Mouse (Mus musculus): Measurements from ENCODE around the gene Hrc. TPM values are rescaled to one million over a fixed set of nuclear protein-coding genes. Genes with fewer than 3 reads are reported as not detected.

The Hrc gene
- total RNA-seq (2022): under 1 TPM; 0.09 to 0.31 (median 0.26) TPM

DNA sequence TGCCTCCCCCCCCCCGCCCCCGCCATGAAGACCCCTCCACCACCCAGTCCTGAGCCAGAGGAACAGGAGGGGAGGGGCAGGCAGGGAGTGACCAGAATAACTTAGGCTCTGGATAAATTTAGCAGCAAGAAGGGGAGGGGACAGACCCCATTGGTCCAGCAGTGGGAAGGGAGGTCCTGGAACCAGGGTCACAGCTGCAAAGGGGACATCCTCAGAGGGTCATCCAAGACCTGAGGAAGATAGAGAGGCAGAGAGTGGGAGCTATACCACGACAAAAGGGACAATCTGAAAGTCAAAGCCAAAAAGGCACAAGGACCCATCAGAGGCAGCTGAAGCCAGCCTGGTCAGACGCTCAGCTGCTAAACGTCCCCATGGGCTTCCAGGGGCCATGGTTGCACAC is at the start of gene Hrc:
TSS of gene Hrc (plus strand) at position 235 of the 400 bp plus-strand sequence.
- no peak for DNase-seq

GRCm38 (mm10) chr7:45286486-45286885 is 48.6 kb upstream of the Hrc start:
- DNase-seq: no peak

GRCm38 (mm10) chr7:45296626-45297025 is 38.5 kb upstream of the Hrc start:
- DNase-seq: no peak

DNA sequence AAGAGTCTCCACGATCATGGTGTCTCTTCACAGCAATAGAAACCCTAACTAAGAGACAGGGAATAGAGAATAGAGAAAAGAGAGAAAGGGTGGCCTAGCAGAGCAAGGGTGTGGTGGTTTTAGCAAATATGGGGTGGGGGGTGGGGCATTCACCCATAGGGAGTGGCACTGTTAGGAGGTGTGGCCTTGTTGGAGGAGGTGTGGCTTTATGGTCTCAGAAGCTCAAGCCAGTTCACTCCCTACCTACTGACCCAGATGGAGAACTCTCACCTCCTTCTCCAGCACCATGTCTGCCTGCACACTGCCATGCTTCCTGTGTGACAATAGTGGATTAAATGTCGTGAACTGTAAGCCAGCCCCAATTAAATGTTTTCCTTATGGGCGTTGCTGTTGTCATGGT is 37.5 kb upstream of the Hrc start:
- no peak for DNase-seq

GRCm38 (mm10) chr7:45299752-45300151 is 35.3 kb upstream of the Hrc start:
- no peak for DNase-seq

DNA sequence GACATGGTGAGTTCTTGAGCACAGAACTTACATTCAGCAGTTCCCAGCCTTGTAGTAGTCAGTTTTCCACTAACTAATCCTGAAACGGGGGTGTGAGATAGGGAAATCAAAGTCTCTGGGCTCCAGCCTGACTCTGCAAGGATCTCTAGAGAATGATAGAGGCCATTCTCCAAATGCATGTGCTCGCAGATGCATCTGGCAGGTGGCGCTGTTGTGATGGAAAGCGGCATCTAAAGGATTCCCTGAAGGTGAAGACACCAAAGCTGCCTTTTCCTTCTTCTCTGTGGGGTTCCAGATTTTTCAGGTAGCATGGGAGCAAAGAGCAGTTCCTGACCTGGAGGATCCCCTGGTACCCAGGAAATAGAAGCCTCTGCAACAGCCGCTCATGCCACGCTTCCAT is 34.8 kb upstream of the Hrc start:
- no peak for DNase-seq

GRCm38 (mm10) chr7:45302626-45303025 is 32.5 kb upstream of the Hrc start:
- no peak for DNase-seq

DNA sequence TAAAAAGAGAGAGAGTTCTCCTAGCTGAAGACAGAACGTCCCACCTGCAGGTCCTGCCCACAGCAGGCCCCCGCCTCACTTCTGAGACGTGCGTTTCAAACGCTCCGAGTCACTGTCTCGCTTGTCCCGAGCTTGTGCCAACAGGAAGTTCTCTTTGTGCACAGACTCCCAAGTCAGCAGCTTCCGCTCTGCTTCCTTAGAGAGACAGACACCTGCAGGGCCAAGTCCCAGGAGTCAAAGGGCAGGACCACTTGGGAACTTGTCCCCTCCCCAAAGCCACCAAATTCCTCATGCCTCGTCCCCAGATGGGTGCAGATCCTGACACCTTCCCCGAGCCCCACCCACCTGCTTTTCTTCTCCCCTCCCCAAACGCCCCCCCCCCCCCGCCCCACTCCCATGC is 30.2 kb upstream of the Hrc start:
- DNase-seq: no peak

GRCm38 (mm10) chr7:45305275-45305674 is 29.8 kb upstream of the Hrc start:
- DNase-seq: peak; percentile 36

DNA sequence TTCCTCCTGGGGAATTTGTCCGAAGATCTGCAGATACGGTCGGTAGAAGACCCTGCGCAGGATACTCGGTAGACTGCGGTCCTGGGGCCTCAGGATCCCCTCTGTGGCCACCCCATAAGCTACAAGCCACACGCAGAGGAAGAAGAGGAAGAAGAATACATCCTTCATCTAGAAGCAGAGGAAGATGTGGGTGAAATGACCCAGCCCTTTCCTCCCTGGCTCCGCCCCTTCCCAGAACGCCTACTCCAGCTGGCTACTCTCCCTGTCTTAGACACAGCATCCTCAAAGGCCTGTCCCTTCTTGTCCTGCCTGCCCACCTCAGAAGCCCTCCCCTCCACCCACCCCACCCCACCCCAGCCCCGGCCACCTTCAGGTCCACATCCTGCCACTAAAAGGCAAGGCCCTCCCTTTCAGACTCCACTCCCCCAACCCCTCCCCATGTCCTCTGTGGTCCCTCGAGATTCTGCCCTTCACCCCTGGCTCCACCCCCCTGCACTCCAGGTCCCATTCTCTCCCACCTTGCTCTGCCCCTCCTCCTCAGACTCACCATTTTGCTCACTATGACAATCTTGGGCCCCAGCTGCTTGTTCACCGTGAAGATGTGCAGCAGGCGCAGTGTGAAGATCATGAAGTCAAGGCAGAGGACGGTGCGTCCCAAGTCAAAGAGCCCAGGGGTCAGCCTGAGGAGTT is 26.4 kb upstream of the Hrc start:
- DNase-seq: no peak

GRCm38 (mm10) chr7:45309455-45309854 is 25.6 kb upstream of the Hrc start:
- no peak for DNase-seq

DNA sequence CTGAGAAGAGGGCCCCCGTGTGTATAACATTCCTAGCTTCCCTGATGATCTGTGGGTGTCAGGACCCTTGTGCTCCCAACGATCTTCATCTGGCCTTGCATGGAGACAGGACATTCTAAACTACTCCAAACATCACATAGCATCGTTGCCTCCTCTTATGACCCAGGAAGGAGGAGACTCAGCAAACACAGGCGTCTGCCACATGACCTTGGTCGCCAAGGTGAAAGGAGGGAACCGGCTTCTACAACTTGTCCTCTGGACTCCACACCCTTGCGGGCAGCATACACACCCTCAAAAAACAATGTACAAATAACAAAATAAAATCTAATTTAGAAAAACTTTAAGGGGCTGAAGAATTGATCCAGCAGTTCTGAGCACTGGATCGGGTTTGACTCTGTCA is 23.1 kb upstream of the Hrc start:
- DNase-seq: no peak

DNA sequence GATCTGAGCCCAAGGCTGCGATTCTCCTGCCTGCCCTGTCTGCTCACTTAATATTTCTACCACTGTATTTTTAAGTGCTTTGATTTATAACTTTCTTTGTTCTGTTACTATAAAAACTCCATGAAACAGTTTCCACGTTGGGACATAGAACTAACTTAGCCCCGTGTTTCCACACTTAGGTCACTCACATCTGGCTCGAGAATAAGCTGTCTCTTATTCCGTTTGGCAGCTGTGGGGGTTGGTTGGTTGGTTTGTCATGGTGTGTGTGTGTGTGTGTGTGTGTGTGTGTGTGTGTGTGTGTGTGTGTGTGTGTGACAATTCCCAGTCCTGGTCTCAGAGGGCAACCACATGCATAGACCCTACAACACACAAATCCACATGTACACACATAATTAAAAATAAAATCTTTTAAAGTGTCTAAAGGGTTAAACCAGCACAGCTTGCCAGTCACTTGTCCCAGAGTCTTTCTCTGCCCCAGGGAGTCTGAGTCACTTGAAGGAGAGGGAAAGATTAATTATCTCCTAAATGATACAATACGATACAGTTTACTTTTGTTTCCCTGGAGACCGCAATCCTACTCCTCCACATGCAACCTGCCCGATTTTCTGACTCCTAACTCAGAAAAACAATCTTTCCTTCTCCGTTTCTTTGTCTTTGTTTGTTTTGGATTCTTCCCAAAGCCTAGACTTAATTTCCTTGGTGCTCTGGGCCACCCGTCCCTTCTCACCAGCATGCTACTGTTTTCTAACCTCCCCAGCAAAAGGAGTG is 22.2 kb upstream of the Hrc start:
- no peak for DNase-seq

- DNase-seq: no peak
These were observed 21.6 kb upstream of the Hrc start for GRCm38 (mm10) chr7:45313495-45313894.

DNA sequence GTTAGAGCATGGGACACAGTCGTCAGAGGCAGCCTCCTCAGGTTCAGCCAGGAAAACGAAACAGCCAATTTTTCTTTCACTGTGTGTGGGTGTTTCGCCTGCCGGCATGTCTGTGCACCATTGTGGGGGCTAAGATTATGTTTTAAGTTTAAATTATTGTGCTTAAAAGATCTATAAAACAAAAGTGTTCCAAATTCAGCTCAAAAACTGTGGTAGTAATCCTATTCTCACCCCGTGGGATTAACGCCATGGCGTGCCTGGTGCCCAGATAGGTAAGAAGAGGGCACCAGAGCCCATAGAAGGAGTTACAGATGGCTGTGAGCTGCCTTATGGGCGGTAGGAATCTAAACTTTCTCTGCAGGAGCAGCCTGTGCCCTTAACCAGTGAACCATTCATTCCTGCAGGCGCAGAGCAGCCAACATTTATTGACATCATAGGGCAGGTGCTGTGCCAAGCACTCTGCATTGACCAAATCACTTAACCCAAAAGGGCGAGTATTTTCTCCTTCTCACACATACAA is 19.8 kb upstream of the Hrc start:
- no peak for DNase-seq

GRCm38 (mm10) chr7:45316536-45316935 is 18.6 kb upstream of the Hrc start:
- DNase-seq: no peak

DNA sequence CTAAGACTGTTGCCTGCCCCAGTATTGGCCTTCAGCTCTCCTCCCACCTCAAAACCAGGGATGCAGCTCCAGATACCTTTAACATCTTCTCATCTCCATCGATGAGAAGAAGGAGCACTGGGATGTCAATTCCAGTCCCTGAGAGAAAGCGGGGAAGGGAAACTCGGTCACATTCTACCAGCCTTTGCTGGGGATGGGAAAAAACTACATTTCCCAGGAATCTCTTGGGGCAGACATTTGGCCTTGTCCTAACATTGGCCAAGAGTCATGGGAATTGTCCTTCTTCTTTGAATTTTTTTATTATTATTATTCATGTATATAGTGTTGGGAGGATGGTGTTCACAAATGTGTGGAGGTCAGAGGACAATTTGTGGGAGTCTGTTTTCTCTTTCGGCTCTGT is 12.8 kb upstream of the Hrc start:
- no peak for DNase-seq

DNA sequence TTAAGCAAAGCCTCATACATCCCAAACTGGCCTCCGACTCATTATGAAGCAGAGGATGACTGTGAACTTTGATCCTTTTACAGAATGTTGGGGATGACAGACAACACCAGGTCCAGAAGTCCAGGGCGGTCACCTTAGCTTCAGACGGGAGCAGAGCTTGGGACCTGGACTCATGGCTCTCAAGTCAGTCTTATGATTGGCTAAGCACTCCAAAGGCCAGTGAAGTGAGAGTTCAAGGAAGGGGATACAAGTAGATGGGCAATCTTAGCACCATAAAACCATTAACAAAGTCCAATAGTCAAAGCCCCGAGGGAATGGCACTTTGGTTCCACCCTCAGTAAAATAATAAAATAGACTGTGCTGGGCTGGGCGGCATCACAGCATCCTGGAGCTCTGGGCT is 12.0 kb upstream of the Hrc start:
- DNase-seq: no peak

- no peak for DNase-seq
These were observed 9.3 kb upstream of the Hrc start for GRCm38 (mm10) chr7:45325800-45326199.

- DNase-seq: no peak
These were observed 6.1 kb upstream of the Hrc start for GRCm38 (mm10) chr7:45328841-45329475.

DNA sequence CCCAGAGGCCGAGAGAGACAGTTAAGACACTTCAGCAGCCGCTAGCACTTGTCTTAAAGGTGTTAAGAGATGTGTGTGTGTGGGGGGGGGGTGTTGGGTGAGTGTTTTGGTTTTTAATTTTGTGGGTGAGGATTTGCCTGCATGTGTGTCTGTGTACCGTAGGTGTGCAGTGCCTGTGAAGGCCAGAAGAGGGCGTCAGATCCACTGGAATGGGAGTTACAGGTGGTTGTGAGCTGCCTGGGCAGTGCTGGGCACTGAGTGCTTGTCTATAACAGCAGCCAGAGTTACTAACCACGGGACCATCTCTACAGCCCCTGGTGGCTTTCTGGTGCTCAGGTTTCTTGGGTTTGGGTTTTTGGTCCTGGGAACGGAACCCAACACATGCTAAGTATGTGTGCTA is 3.6 kb upstream of the Hrc start:
- DNase-seq: no peak

- DNase-seq: no peak
These were observed 2.2 kb upstream of the Hrc start for GRCm38 (mm10) chr7:45332685-45333425.

Data from adrenal gland, adult 8-10 months (tissue).